Mouse (Mus musculus) hindbrain, embryonic 12.5 days (tissue): ENCODE results near the gene Prex1. TPM values are rescaled to one million over a fixed set of nuclear protein-coding genes. Genes with fewer than 3 reads are reported as not detected.

Experiments used
- ATAC-seq: fragments of 200-750 bp; cut with Nextera tagmentation; 2 replicates; pipeline ENCODE4 v1.8.0; 2017; ENCODE audit warnings: moderate TSS enrichment; ENCODE audit not compliant: low FRiP score
- H3K27ac ChIP-seq: fragments of 300-500 bp; sonication (generic); 2 replicates; pipeline ENCODE4 v1.5.1; 2016; ENCODE audit warnings: mild to moderate bottlenecking
- H3K27me3 ChIP-seq: fragments of 300-500 bp; sonication (generic); 2 replicates; pipeline ENCODE4 v1.6.1; 2016; ENCODE audit warnings: mild to moderate bottlenecking
- H3K36me3 ChIP-seq: fragments of 300-500 bp; sonication (generic); 2 replicates; pipeline ENCODE4 v1.6.1; 2016; ENCODE audit warnings: mild to moderate bottlenecking
- H3K4me1 ChIP-seq: fragments of 300-500 bp; sonication (generic); 2 replicates; pipeline ENCODE4 v1.6.1; 2016
- H3K4me2 ChIP-seq: fragments of 300-500 bp; sonication (generic); replicated peaks from 2 replicates; pipeline ENCODE4 v1.6.1; 2016; ENCODE audit warnings: mild to moderate bottlenecking
- H3K4me3 ChIP-seq: fragments of 300-500 bp; sonication (generic); 2 replicates; pipeline ENCODE4 v1.5.1; 2016; ENCODE audit warnings: mild to moderate bottlenecking
- H3K9ac ChIP-seq: fragments of 300-500 bp; sonication (generic); 2 replicates; pipeline ENCODE4 v1.6.1; 2016; ENCODE audit warnings: mild to moderate bottlenecking, moderate library complexity
- H3K9me3 ChIP-seq: fragments of 300-500 bp; sonication (generic); replicated peaks from 2 replicates; pipeline ENCODE4 v1.6.1; 2016; ENCODE audit warnings: mild to moderate bottlenecking
- WGBS: fragments of 180-500 bp; shearing (Covaris S2); methylation state at CpG from one replicate; pipeline ENCODE4 v1.1.7; 2016; 5-methylcytosine and 5-hydroxymethylcytosine counted together
- polyA plus RNA-seq: library from polyadenylated mRNA; unstranded; fragments of >200 nt; fragmentation: Nextera tagmentation; extraction: Ambion mirVana; gene quantifications from 2 replicates; pipeline ENCODE4 v1.2.1, GENCODE M21; 2016

The Prex1 gene
- polyA plus RNA-seq, 1 experiment from 2014 or later, result 43.8 TPM

GRCm38 (mm10) chr2:166666175-166666574 lies 47.5 kb downstream of the Prex1 start:
- peaks cover 87% of the 10 kb centered on the region for H3K4me1 ChIP-seq
- ATAC-seq, result no peak

DNA sequence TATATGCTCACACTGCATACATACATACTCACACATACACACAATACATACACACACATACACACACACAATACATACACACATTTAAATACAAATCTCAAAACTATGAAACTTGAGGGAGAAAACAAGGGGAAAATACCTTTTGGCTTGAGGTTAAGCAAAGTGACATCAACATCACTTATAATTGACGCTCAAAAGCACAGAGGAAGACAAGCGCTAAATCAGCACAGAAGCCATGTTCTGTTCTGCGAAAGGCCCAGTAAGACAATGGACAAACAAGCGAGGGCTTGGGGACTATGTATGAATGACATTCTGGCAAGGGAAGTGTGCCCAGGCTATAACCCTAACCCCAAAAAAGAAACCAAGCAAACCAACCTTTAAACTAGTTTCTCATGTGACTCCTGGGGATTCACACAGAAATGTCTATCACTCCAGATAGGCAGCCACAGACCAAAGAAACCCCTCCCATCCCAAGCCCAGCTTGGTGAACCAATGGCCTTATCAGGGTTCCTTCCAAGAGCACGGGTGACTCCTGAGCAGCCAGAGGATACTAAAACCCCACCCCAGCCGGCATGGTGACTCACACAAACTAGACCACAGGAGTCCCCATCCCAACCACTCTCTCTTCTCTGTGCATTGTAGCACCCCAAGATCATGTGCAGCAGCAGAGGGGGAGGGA lies 48.2 kb downstream of the Prex1 start:
- Histone ChIP-seq H3K4me1 (peaks cover 79% of the 10 kb centered on the region), H3K27ac (no peak overlapping the region), H3K27me3 (no peaks in the 10 kb centered on the region), H3K4me2 (no peak overlapping the region), H3K4me3 (no peak overlapping the region), H3K9ac (no peak overlapping the region), H3K9me3 (no peaks in the 10 kb centered on the region), H3K36me3 (no peaks in the 10 kb centered on the region)
- no peak for ATAC-seq
- 77% methylated on average over 6 of the region's 6 CpGs for WGBS

More at GRCm38 (mm10) chr2:166666175-166666574, 47.5 kb downstream of the Prex1 start:
- H3K4me2 ChIP-seq, result no peak overlapping the region
- peak overlapping the region; percentile 2; the same call in 1 of the 2 replicates for H3K27ac ChIP-seq
- no peaks in the 10 kb centered on the region for H3K9me3 ChIP-seq
- no peaks in the 10 kb centered on the region for H3K36me3 ChIP-seq
- no peak overlapping the region for H3K4me3 ChIP-seq
- WGBS, result 93% methylated on average over 13 of the region's 13 CpGs
- no peaks in the 10 kb centered on the region for H3K27me3 ChIP-seq
- no peak overlapping the region for H3K9ac ChIP-seq

DNA sequence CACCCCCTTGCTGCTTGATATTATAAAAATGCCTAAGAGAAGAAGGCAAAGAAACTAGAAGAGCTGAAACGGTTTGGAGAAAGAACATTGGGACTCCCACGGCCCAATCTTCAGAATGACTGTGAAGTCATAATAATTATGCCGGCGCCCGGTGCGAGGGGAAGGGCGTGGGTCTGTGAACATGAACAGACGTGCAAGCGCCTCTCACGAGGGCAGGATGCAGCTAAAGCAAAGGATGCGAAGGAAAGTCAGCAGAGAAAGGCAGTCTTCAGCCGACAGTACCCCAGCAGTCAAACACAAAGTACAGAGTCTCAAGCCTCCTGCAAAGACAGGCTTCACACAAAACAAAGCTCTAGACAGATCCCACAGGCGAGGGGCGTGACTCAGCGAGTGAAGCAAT lies 49.1 kb downstream of the Prex1 start:
- WGBS, result 72% methylated on average over 15 of the region's 15 CpGs
- no peaks in the 10 kb centered on the region for H3K36me3 ChIP-seq
- no peak overlapping the region for H3K27ac ChIP-seq
- no peak overlapping the region for H3K4me2 ChIP-seq
- ATAC-seq, result no peak
- H3K27me3 ChIP-seq, result no peaks in the 10 kb centered on the region
- peaks cover 70% of the 10 kb centered on the region for H3K4me1 ChIP-seq
- H3K4me3 ChIP-seq, result no peak overlapping the region
- H3K9me3 ChIP-seq, result no peaks in the 10 kb centered on the region
- no peak overlapping the region for H3K9ac ChIP-seq

GRCm38 (mm10) chr2:166663250-166663961 lies 50.2 kb downstream of the Prex1 start:
- no peaks in the 10 kb centered on the region for H3K9me3 ChIP-seq
- 53% methylated on average over 9 of the region's 9 CpGs for WGBS
- no peak overlapping the region for H3K9ac ChIP-seq
- peaks cover 66% of the 10 kb centered on the region for H3K4me1 ChIP-seq
- no peak overlapping the region for H3K4me3 ChIP-seq
- peak overlapping the region; percentile 79 for H3K27ac ChIP-seq
- peak overlapping the region; percentile 4; the same call in 1 of the 2 replicates for H3K4me2 ChIP-seq
- no peaks in the 10 kb centered on the region for H3K27me3 ChIP-seq
- H3K36me3 ChIP-seq, result no peaks in the 10 kb centered on the region
- peak; percentile 47; the same call in 1 of the 2 replicates for ATAC-seq

DNA sequence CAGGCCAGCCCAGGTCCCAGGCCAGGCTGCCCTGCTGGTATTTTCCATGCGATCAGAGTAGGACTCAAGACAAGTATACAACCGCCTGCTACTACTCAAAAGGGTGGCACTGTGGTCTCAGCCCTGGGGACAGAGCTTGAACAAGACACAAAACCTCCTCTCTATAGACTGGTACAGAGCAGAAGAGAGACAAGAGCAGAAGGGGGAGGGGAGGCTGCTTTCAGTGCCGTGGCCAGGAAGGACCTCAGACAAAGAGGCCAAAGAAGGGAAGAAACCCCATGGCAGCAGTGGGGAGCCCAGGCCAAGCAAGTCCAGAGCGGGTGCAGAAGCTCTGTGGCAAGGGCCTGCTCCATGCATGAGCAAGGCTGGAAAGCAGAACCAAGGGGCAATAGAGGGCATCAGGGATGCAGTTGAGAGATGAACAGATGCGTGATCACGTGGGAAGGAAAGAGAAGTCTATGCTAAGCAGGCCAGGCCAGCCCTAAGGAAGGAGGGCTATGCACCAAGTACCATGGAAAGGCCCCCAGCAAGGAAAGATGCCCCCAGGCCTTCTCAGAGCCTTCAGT lies 51.0 kb downstream of the Prex1 start:
- Histone ChIP-seq H3K4me2 (0 out of 2 replicates have a peak overlapping the region, but pooled peaks have one; percentile 4), H3K4me3 (no peak overlapping the region), H3K9me3 (no peaks in the 10 kb centered on the region), H3K27me3 (no peaks in the 10 kb centered on the region), H3K4me1 (peaks cover 66% of the 10 kb centered on the region), H3K36me3 (no peaks in the 10 kb centered on the region), H3K9ac (no peak overlapping the region), H3K27ac (peak overlapping the region; percentile 79)
- 48% methylated on average over 6 of the region's 6 CpGs for WGBS
- peak; percentile 19; the same call in 1 of the 2 replicates for ATAC-seq

DNA sequence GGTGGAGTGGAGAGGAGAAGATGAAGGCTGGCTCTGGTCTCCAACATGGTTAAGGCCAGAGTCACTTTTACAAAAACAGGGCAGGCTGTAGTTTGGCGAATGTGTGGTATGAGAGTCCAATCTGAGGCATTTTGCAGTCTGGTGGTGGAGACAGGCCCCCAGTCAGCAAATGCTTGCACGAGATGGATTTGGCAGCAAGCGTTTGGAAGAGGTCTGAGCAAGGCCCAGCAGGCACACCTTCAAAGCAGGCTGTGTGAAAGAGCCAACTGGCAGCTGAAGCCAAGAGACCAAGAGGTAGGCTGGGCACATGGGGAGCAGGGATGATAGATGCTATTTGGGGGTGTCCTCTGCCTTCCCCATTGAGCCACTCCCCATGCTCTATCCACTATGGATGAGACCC lies 51.7 kb downstream of the Prex1 start:
- 71% methylated on average over 3 of the region's 3 CpGs for WGBS
- no peak overlapping the region for H3K4me2 ChIP-seq
- no peaks in the 10 kb centered on the region for H3K9me3 ChIP-seq
- no peak overlapping the region for H3K4me3 ChIP-seq
- H3K9ac ChIP-seq, result no peak overlapping the region
- H3K27ac ChIP-seq, result peak overlapping the region; percentile 79; the same call in 1 of the 2 replicates
- H3K4me1 ChIP-seq, result peaks cover 67% of the 10 kb centered on the region
- no peaks in the 10 kb centered on the region for H3K27me3 ChIP-seq
- ATAC-seq, result no peak
- no peaks in the 10 kb centered on the region for H3K36me3 ChIP-seq

DNA sequence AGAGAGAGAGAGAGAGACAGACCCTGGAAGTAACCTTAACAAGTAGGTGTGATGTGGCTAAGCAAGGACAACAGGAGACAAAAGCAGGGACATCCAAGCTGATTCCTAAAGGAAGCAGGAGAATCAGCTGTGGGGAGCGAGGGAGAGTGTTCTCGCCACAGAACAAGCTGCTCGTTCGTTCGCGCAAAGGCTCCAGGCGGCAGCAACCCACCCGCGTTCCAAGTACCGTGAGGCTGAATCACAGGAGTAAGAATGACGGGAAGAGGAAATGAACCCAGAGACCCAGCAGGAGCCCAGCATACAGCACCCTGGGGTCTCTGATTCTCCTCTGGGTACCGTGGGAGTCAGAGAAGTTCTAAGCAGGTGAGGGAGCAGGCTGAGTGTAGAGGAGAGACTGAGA lies 52.1 kb downstream of the Prex1 start:
- 78% methylated on average over 12 of the region's 12 CpGs for WGBS
- H3K4me1 ChIP-seq, result peaks cover 71% of the 10 kb centered on the region
- H3K9me3 ChIP-seq, result no peaks in the 10 kb centered on the region
- H3K9ac ChIP-seq, result no peak overlapping the region
- H3K36me3 ChIP-seq, result no peaks in the 10 kb centered on the region
- no peak overlapping the region for H3K4me2 ChIP-seq
- H3K4me3 ChIP-seq, result no peak overlapping the region
- H3K27me3 ChIP-seq, result no peaks in the 10 kb centered on the region
- no peak overlapping the region for H3K27ac ChIP-seq
- ATAC-seq, result no peak

- Histone ChIP-seq H3K4me1 (peaks cover 77% of the 10 kb centered on the region), H3K27me3 (no peaks in the 10 kb centered on the region), H3K27ac (peak overlapping the region; percentile 75), H3K9me3 (no peaks in the 10 kb centered on the region), H3K4me3 (no peak overlapping the region), H3K4me2 (no peak overlapping the region), H3K9ac (no peak overlapping the region), H3K36me3 (no peaks in the 10 kb centered on the region)
- 53% methylated on average over 3 of the region's 3 CpGs for WGBS
- no peak for ATAC-seq
Observed at GRCm38 (mm10) chr2:166658380-166658779, 55.3 kb downstream of the Prex1 start.

- Histone ChIP-seq H3K4me3 (no peak overlapping the region), H3K4me2 (no peak overlapping the region), H3K4me1 (peaks cover 74% of the 10 kb centered on the region), H3K27ac (peak overlapping the region; percentile 75), H3K36me3 (no peaks in the 10 kb centered on the region), H3K27me3 (no peaks in the 10 kb centered on the region), H3K9ac (no peak overlapping the region; the same call in 1 of the 2 replicates), H3K9me3 (no peaks in the 10 kb centered on the region)
- WGBS, result 25% methylated on average over 10 of the region's 10 CpGs
- no peak for ATAC-seq
Observed at GRCm38 (mm10) chr2:166657451-166658011, 56.1 kb downstream of the Prex1 start.

- no peaks in the 10 kb centered on the region for H3K9me3 ChIP-seq
- peak overlapping the region; percentile 6; the same call in 1 of the 2 replicates for H3K4me3 ChIP-seq
- no peaks in the 10 kb centered on the region for H3K36me3 ChIP-seq
- no peak for ATAC-seq
- H3K27me3 ChIP-seq, result no peaks in the 10 kb centered on the region
- 46% methylated on average over 4 of the region's 4 CpGs for WGBS
- peaks cover 69% of the 10 kb centered on the region for H3K4me1 ChIP-seq
- peak overlapping the region; percentile 75 for H3K27ac ChIP-seq
- H3K4me2 ChIP-seq, result peak overlapping the region; percentile 36
- 0 out of 2 replicates have a peak overlapping the region, but pooled peaks have one; percentile 15 for H3K9ac ChIP-seq
Observed at GRCm38 (mm10) chr2:166656630-166657029, 57.0 kb downstream of the Prex1 start.

- Histone ChIP-seq H3K9ac (0 out of 2 replicates have a peak overlapping the region, but pooled peaks have one; percentile 15), H3K36me3 (no peaks in the 10 kb centered on the region), H3K4me1 (peaks cover 72% of the 10 kb centered on the region), H3K4me2 (peak overlapping the region; percentile 36), H3K27me3 (no peaks in the 10 kb centered on the region), H3K9me3 (no peaks in the 10 kb centered on the region), H3K27ac (peak overlapping the region; percentile 75), H3K4me3 (peak overlapping the region; percentile 6; the same call in 1 of the 2 replicates)
- 0 out of 2 replicates have a peak, but pooled peaks have one; percentile 30 for ATAC-seq
- 43% methylated on average over 11 of the region's 11 CpGs for WGBS
Observed at GRCm38 (mm10) chr2:166655727-166656520, 57.7 kb downstream of the Prex1 start.
